Mouse (Mus musculus) midbrain, embryonic 14.5 days (tissue): ENCODE measurements around the gene Ssxb6. TPM values are rescaled to one million over a fixed set of nuclear protein-coding genes. Genes with fewer than 3 reads are reported as not detected.
"Not testable (repeated sequence)": the region's sequence is repeated elsewhere in the genome, so short reads cannot be mapped to it uniquely, and the experiment has no call there.

ENCODE experiments used
- ATAC-seq: fragments of 200-750 bp; cut with Nextera tagmentation; 2 replicates; pipeline ENCODE4 v1.8.0; 2017; ENCODE audit warnings: moderate number of reproducible peaks, moderate library complexity; ENCODE audit not compliant: low FRiP score, low TSS enrichment
- DNase-seq: peaks from one replicate; pipeline ENCODE4 v3.0.0-alpha.2; 2015
- H3K27ac ChIP-seq: fragments of 300-500 bp; sonication (generic); replicated peaks from 2 replicates; pipeline ENCODE4 v1.5.1; 2014; ENCODE audit warnings: mild to moderate bottlenecking, low read depth, low read length, moderate library complexity
- H3K27me3 ChIP-seq: fragments of 300-500 bp; sonication (generic); 2 replicates; pipeline ENCODE4 v1.6.1; 2014; ENCODE audit warnings: low read length, control low read depth, mixed read lengths; ENCODE audit not compliant: control insufficient read depth, insufficient read depth
- H3K36me3 ChIP-seq: fragments of 300-500 bp; sonication (generic); 2 replicates; pipeline ENCODE4 v1.6.1; 2014; ENCODE audit warnings: low read length, control low read depth; ENCODE audit not compliant: control insufficient read depth, insufficient read depth
- H3K4me1 ChIP-seq: fragments of 300-500 bp; sonication (generic); 2 replicates; pipeline ENCODE4 v1.6.1; 2014; ENCODE audit warnings: mild to moderate bottlenecking, antibody characterized with exemption, low read length, control low read depth; ENCODE audit not compliant: control insufficient read depth, insufficient read depth
- H3K4me2 ChIP-seq: fragments of 300-500 bp; sonication (generic); 2 replicates; pipeline ENCODE4 v1.6.1; 2014; ENCODE audit warnings: mild to moderate bottlenecking, low read length, moderate library complexity
- H3K4me3 ChIP-seq: fragments of 300-500 bp; sonication (generic); replicated peaks from 2 replicates; pipeline ENCODE4 v1.5.1; 2014; ENCODE audit warnings: low read depth, low read length
- H3K9ac ChIP-seq: fragments of 300-500 bp; sonication (generic); replicated peaks from 2 replicates; pipeline ENCODE4 v1.6.1; 2014; ENCODE audit warnings: mild to moderate bottlenecking, low read length, moderate library complexity
- H3K9me3 ChIP-seq: fragments of 300-500 bp; sonication (generic); 2 replicates; pipeline ENCODE4 v1.6.1; 2016; ENCODE audit warnings: low read length, control low read depth, mixed read lengths; ENCODE audit not compliant: control insufficient read depth
- WGBS: fragments of 180-500 bp; shearing (Covaris S2); extraction: QIAGEN DNeasy Blood & Tissue Kit; methylation state at CpG from one replicate; pipeline ENCODE4 v1.1.7; 2014; 5-methylcytosine and 5-hydroxymethylcytosine counted together
- polyA plus RNA-seq: library from polyadenylated mRNA; unstranded; fragments of >200 nt; fragmentation: Nextera tagmentation; extraction: Ambion mirVana; gene quantifications from 2 replicates; pipeline ENCODE4 v1.2.1, GENCODE M21; 2014

Gene Ssxb6
- not detected in 2 replicates for polyA plus RNA-seq

DNA sequence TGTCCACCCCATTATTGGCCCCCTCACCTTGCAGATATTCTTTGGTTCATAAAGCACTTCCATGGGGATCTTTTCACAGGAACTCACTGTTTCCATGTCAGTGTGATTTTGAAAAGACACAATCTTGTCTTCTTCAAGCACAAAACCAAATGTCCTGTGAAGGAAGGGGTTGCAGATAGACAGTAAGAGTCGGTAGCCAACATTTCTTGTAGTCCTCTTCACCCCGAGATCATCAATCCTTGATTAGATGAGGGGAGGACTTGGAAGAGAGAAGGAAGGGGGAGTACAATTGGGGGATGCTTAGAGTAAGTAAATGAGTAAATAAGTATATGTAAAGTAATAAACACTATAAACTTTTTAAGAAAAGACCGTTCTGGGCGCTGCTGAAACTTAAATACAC lies at the start of gene Ssxb6:
Ssxb6 (minus strand) TSS at position 101 of the 400 bp plus-strand sequence.
- 68% methylated on average over 4 of the region's 4 CpGs for WGBS
- not testable (repeated sequence) for H3K4me3 ChIP-seq, H3K9ac ChIP-seq, H3K4me2 ChIP-seq, H3K27ac ChIP-seq, H3K36me3 ChIP-seq, DNase-seq, H3K27me3 ChIP-seq, H3K4me1 ChIP-seq, ATAC-seq, H3K9me3 ChIP-seq

DNA sequence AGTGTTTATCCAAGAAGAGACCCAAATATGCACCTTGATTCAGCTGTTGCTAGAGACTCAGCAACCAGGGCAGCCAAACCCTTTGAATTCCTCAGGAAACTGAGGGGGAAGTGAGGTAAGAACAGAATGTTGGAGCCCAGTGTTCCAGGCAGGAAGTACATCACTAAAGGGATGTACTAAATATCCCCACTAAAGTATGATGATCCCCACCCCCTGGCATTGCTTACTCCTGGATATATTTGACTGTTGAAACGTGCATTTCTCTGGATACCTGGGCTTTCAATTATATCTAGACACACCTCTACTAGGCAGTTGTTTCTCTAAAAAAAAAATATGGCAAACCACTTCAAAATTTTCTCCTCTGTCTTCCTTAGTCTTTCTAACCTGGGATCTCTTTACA lies 43.7 kb upstream of the Ssxb6 start, which contains the start of gene Ssxb3:
Ssxb3 (minus strand) TSS at position 101 of the 400 bp plus-strand sequence.
- not testable (repeated sequence) for H3K36me3 ChIP-seq, H3K27me3 ChIP-seq, DNase-seq, H3K9me3 ChIP-seq, H3K9ac ChIP-seq, H3K27ac ChIP-seq, ATAC-seq, H3K4me2 ChIP-seq, H3K4me1 ChIP-seq, H3K4me3 ChIP-seq
- WGBS: 30% methylated on average over 1 of the region's 1 CpGs

GRCm38 (mm10) chrX:8524854-8525253 lies 23.2 kb downstream of the Ssxb6 start, which contains the start of gene Gm14459:
Gm14459 (minus strand) TSS chrX:8524954.
- 0 out of 2 replicates have a peak, but pooled peaks cover 2% of the 10 kb centered on the region for H3K9me3 ChIP-seq
- ATAC-seq: no peak
- no peak for DNase-seq
- H3K36me3 ChIP-seq: no peaks in the 10 kb centered on the region
- no peaks in the 10 kb centered on the region for H3K4me1 ChIP-seq
- no peak within 1 kb of the TSS for H3K4me2 ChIP-seq
- no peaks in the 10 kb centered on the region for H3K27me3 ChIP-seq
- H3K27ac ChIP-seq: no peak within 1 kb of the TSS
- 81% methylated on average over 2 of the region's 2 CpGs for WGBS
- no peak within 1 kb of the TSS for H3K4me3 ChIP-seq
- H3K9ac ChIP-seq: no peak within 1 kb of the TSS

Other genes with a start within 250 kb of the Ssxb6 start
- not detected in 2 replicates for gene Ssxb10, start 220.8 kb downstream of the Ssxb6 start, polyA plus RNA-seq
- gene Ssxb9, start 181.3 kb downstream of the Ssxb6 start, polyA plus RNA-seq: not detected in 2 replicates
- not detected in 2 replicates for gene Ssxb1, start 134.9 kb downstream of the Ssxb6 start, polyA plus RNA-seq
- not detected in 2 replicates for gene Ssxb2, start 86.5 kb downstream of the Ssxb6 start, polyA plus RNA-seq
- not detected in 2 replicates for gene Gm14459, start 23.3 kb downstream of the Ssxb6 start, polyA plus RNA-seq
- gene Ssxb3, start 43.6 kb upstream of the Ssxb6 start, polyA plus RNA-seq: not detected in 2 replicates
- not detected in 2 replicates for gene Ssxb8, start 142.6 kb upstream of the Ssxb6 start, polyA plus RNA-seq
- gene Ssx9, start 200.2 kb upstream of the Ssxb6 start, polyA plus RNA-seq: not detected in 2 replicates